ENCODE assay signal across 15 mouse cellular contexts in genomic region chr11:21150316-21150715, GRCm38 (mm10).
"Had no signal": no experiment of that assay in that cellular context is flagged by ENCODE, and none has a peak within 500 bp of the region (broad histone marks: within the 10 kb centered on the region; RNA-seq: fewer than 3 reads in every experiment).

No protein-coding gene starts in this region.

- H3K27me3 ChIP-seq: midbrain, embryonic 12.5 days; neural tube, embryonic 12.5 days; stomach, embryonic 15.5 days had no signal

- H3K4me2 ChIP-seq: lung, embryonic 14.5 days; midbrain, embryonic 12.5 days; neural tube, embryonic 12.5 days; stomach, embryonic 15.5 days had no signal

- H3K4me1 ChIP-seq: midbrain, embryonic 10.5 days; midbrain, embryonic 12.5 days; neural tube, embryonic 12.5 days; stomach, embryonic 15.5 days had no signal

- ATAC-seq: midbrain, embryonic 16.5 days had no signal

- DNase-seq: lung, adult 18-20 months; lung, embryonic 14.5 days; lung, postnatal 10 days; lung, postnatal 4 days; midbrain, embryonic 14.5 days; right cerebral cortex, postnatal 14 days; thymus, adult 2 months; thymus, postnatal 36 days had no signal

- H3K9me3 ChIP-seq: midbrain, embryonic 10.5 days; midbrain, embryonic 12.5 days; neural tube, embryonic 12.5 days; stomach, embryonic 15.5 days had no signal

- H3K27ac ChIP-seq: midbrain, embryonic 10.5 days; midbrain, embryonic 12.5 days; neural tube, embryonic 12.5 days; stomach, embryonic 15.5 days; stomach, postnatal 0 days had no signal

- H3K4me3 ChIP-seq: midbrain, embryonic 10.5 days; midbrain, embryonic 12.5 days; myocyte; neural tube, embryonic 12.5 days; stomach, embryonic 15.5 days had no signal

- H3K9ac ChIP-seq: lung, embryonic 14.5 days; midbrain, embryonic 12.5 days; neural tube, embryonic 12.5 days; stomach, embryonic 15.5 days had no signal
